Mouse (Mus musculus) forebrain, embryonic 11.5 days (tissue): ENCODE measurements at regions not wholly inside any gene's neighbourhood (a gene's known extent, or its start where the extent isn't known, plus 50 kb on each side); places are given as distances from the start of the nearest gene placed in this dataset.

Experiments used
- ATAC-seq: fragments of 200-750 bp; cut with Nextera tagmentation; replicated peaks from 2 replicates; pipeline ENCODE4 v1.8.0; 2017; ENCODE audit warnings: moderate TSS enrichment; ENCODE audit not compliant: low FRiP score
- DNase-seq: peaks from one replicate; pipeline ENCODE4 v3.0.0-alpha.2; 2017; ENCODE audit warnings: low spot score
- H3K27ac ChIP-seq: fragments of 300-500 bp; sonication (generic); 2 replicates; pipeline ENCODE4 v1.5.1; 2014; ENCODE audit warnings: low read depth, low read length
- H3K27me3 ChIP-seq: fragments of 300-500 bp; sonication (generic); 2 replicates; pipeline ENCODE4 v1.6.1; 2014; ENCODE audit warnings: mild to moderate bottlenecking, low read length, mixed read lengths; ENCODE audit not compliant: control insufficient read depth, insufficient read depth
- H3K36me3 ChIP-seq: fragments of 300-500 bp; sonication (generic); 2 replicates; pipeline ENCODE4 v1.6.1; 2014; ENCODE audit warnings: mild to moderate bottlenecking, low read length, moderate library complexity, mixed read lengths; ENCODE audit not compliant: control insufficient read depth, insufficient read depth
- H3K4me1 ChIP-seq: fragments of 300-500 bp; sonication (generic); replicated peaks from 2 replicates; pipeline ENCODE4 v1.6.1; 2014; ENCODE audit warnings: low read length, mixed read lengths; ENCODE audit not compliant: control insufficient read depth, insufficient read depth
- H3K4me2 ChIP-seq: fragments of 300-500 bp; sonication (generic); 2 replicates; pipeline ENCODE4 v1.6.1; 2014; ENCODE audit warnings: low read depth, mild to moderate bottlenecking, low read length, moderate library complexity, mixed read lengths; ENCODE audit not compliant: severe bottlenecking
- H3K4me3 ChIP-seq: fragments of 300-500 bp; sonication (generic); 2 replicates; pipeline ENCODE4 v1.5.1; 2014; ENCODE audit warnings: low read depth, low read length
- H3K9ac ChIP-seq: fragments of 300-500 bp; sonication (generic); 2 replicates; pipeline ENCODE4 v1.6.1; 2014; ENCODE audit warnings: low read length
- H3K9me3 ChIP-seq: fragments of 300-500 bp; sonication (generic); 2 replicates; pipeline ENCODE4 v1.6.1; 2016; ENCODE audit warnings: low read length, mixed read lengths; ENCODE audit not compliant: control insufficient read depth
- WGBS: fragments of 180-500 bp; shearing (Covaris S2); extraction: QIAGEN DNeasy Blood & Tissue Kit; methylation state at CpG from one replicate; pipeline ENCODE4 v1.1.7; 2014; 5-methylcytosine and 5-hydroxymethylcytosine counted together

DNA sequence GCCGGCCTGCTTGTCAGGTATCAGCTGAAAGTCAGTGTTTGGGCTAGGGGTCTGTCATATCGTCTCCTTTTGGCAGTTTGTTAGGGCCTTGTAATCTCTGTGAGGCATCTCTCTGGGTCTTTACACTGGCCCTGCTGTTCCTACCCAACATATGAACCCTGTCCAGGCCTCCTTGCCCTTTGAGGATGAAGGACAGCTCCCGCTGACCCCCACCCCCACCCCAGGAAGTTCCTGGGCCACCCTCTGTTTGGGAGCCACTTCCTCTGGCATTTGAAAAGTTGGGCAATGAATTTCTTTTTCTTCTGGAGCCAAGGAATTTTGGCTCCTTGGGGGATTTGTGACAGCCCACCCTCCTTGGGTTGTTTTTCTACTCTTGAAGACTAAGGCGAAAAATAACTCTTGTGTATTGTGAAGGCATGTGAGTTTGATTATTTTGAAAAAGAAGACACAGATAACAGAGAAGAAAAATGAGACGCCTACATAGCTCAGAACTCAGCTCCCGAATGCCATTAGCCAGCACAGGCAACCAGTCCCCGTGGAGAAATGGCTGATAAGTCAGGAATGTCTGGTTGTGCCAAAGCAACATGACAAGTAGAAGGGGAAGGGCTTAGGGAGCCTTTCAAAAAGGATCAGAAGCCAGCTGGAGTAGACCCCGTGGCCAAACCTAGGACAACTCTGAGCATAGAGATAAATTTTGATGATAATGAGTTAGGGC, 249.5 kb downstream of the Gm49356 start:
- WGBS, result 77% methylated on average over 8 of the region's 8 CpGs

DNA sequence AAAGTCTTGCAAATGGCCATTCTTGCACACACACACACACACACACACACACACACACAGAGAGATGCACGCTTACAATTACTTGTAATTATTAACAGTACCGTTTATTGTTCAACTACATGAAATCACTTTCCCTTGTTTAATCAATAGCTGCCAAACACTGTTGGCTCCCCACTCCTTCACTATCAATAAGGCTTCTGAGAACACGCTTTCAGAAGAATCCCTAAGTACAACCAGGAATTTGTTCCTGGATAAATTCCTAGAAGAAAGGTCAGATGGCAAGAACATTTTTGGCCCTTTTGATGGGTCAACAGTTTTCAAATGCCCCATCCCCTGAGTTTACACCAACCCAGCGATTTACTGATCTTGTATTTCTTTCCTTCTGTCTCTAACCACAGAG, 252.5 kb downstream of the Gm49356 start:
- H3K4me3 ChIP-seq, result no peak overlapping the region
- no peak overlapping the region for H3K27ac ChIP-seq
- WGBS, result 84% methylated on average over 4 of the region's 4 CpGs
- no peaks in the 10 kb centered on the region for H3K4me1 ChIP-seq
- H3K36me3 ChIP-seq, result no peaks in the 10 kb centered on the region
- no peak overlapping the region for H3K4me2 ChIP-seq
- ATAC-seq, result no peak
- H3K9me3 ChIP-seq, result no peaks in the 10 kb centered on the region
- H3K9ac ChIP-seq, result no peak overlapping the region
- no peak for DNase-seq
- H3K27me3 ChIP-seq, result no peaks in the 10 kb centered on the region

More for the DNA sequence above, 249.5 kb downstream of the Gm49356 start:
- Histone ChIP-seq H3K9me3 (no peaks in the 10 kb centered on the region; the same call in 1 of the 2 replicates), H3K27me3 (no peaks in the 10 kb centered on the region), H3K9ac (no peak overlapping the region), H3K4me1 (no peaks in the 10 kb centered on the region), H3K27ac (no peak overlapping the region), H3K4me3 (no peak overlapping the region), H3K4me2 (no peak overlapping the region), H3K36me3 (no peaks in the 10 kb centered on the region)
- no peak for DNase-seq
- no peak for ATAC-seq

DNA sequence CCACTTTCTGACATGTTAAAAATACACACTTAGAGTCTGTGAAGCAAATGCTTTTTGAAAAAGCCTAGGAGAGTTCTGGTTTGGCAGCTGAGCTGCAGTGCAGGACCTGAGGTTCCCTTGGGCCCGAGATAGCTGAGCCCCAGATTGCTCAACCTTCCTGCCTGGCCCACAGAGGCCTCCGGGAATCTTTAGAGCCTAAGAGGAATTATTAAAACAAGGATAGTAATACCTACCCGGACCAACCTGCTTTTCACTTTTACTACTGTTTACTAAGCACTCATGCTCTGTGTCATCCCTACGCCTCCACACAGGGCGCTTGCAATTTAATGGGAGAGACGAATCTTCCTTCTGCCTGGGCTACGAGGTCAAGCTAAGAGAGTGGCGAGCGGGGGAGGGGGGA, 253.4 kb downstream of the Gm49356 start:
- no peak overlapping the region for H3K27ac ChIP-seq
- ATAC-seq (no peak), DNase-seq (no peak)
- H3K4me1 ChIP-seq, result no peaks in the 10 kb centered on the region
- H3K4me2 ChIP-seq, result no peak overlapping the region
- no peaks in the 10 kb centered on the region for H3K36me3 ChIP-seq
- WGBS, result 82% methylated on average over 9 of the region's 9 CpGs
- no peak overlapping the region for H3K4me3 ChIP-seq
- no peak overlapping the region for H3K9ac ChIP-seq
- H3K9me3 ChIP-seq, result no peaks in the 10 kb centered on the region
- H3K27me3 ChIP-seq, result no peaks in the 10 kb centered on the region

DNA sequence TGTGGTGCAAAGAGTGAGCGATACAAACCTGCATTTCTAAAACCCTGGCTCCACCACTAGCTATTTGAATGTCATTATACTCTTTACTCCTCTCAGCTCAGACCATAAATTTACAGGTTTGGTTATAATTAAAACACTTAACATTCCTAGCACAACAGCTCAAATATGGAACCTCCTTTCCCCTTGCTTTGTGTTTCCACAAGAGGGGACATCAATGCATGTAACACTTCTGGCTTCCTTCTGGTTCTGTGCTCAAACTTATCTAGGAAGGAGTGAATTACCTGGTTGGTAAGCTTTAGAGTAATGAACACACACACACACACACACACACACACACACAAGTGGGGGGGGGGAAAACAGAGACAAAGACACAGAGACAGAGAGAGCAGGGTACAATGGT, 254.8 kb downstream of the Gm49356 start:
- WGBS, result 95% methylated on average over 1 of the region's 1 CpGs
- Histone ChIP-seq H3K4me1 (no peaks in the 10 kb centered on the region), H3K27me3 (no peaks in the 10 kb centered on the region), H3K36me3 (no peaks in the 10 kb centered on the region), H3K9ac (no peak overlapping the region), H3K4me2 (no peak overlapping the region), H3K9me3 (no peaks in the 10 kb centered on the region), H3K27ac (no peak overlapping the region), H3K4me3 (no peak overlapping the region)
- DNase-seq, result no peak
- no peak for ATAC-seq

DNA sequence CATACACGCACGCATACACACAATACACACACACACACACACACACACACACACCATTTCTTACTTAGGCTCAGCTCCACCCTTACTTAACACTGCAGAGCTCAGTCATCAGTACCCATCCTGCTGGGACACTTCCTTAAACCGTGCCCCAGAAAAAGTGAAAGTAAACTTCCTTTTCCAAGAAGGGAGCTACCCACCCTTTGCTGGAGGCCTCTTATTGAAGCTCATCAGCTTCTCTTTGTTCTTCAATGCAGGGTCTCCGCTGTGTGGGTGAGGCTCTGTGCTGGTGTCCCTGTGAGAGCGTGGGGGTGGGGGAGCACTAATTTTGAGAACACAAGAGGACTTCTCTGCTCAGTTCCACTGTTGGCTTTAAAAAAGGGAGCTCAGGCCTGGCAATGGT, 256.6 kb downstream of the Gm49356 start:
- H3K9ac ChIP-seq, result no peak overlapping the region
- WGBS, result 76% methylated on average over 5 of the region's 5 CpGs
- no peak for DNase-seq
- no peaks in the 10 kb centered on the region for H3K27me3 ChIP-seq
- no peaks in the 10 kb centered on the region for H3K9me3 ChIP-seq
- no peak overlapping the region for H3K27ac ChIP-seq
- H3K4me2 ChIP-seq, result no peak overlapping the region
- H3K4me3 ChIP-seq, result no peak overlapping the region
- no peaks in the 10 kb centered on the region for H3K36me3 ChIP-seq
- no peak for ATAC-seq
- no peaks in the 10 kb centered on the region for H3K4me1 ChIP-seq

DNA sequence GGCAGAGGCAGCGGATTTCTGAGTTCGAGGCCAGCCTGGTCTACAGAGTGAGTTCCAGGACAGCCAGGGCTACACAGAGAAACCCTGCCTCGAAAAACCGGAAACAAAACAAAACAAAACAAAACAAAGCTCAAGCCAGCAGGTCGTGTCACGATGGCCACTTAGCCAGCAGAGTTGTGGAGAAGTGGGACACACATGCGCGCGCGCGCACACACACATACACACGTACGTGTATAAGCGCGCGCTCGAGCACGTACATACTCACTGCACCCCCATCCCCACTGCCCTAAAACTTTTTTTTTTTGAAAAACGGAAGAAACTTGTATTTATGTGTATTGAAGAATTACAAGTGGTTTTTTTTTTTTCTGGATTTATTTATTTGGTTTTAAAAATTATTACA, 257.0 kb downstream of the Gm49356 start:
- no peak for ATAC-seq
- DNase-seq, result no peak
- 89% methylated on average over 19 of the region's 19 CpGs for WGBS
- Histone ChIP-seq H3K27ac (no peak overlapping the region), H3K36me3 (no peaks in the 10 kb centered on the region), H3K27me3 (no peaks in the 10 kb centered on the region), H3K9ac (no peak overlapping the region), H3K9me3 (no peaks in the 10 kb centered on the region), H3K4me1 (no peaks in the 10 kb centered on the region), H3K4me3 (no peak overlapping the region), H3K4me2 (no peak overlapping the region)

DNA sequence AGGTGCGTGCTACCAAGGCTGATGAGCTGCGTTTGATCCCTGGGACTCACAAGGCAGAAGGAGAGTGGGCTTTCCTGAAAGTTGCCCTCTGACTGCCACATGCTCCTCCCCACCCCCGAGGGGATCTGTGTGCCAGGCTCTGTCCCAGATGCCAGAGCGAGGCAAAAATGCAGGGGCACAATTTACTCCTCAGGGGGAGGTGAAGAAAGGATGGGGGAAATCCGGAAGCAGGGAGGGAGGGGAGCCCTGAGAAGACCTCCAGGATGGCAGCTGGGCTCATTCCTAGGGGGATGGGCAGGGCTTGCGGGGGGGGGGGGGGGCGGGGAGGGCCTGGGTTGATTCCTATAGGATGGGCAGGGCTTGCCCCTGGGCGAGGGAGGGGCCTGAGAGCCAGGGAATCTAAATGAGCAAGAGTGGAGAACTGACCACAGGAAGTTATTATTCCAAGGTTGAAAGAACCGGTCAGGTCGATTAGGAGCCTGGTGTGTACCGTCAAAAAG, 257.5 kb downstream of the Gm49356 start:
- H3K4me1 ChIP-seq, result no peaks in the 10 kb centered on the region
- WGBS, result 30% methylated on average over 10 of the region's 11 CpGs
- no peak overlapping the region for H3K4me3 ChIP-seq
- no peak overlapping the region for H3K9ac ChIP-seq
- DNase-seq, result no peak
- no peaks in the 10 kb centered on the region for H3K9me3 ChIP-seq
- no peaks in the 10 kb centered on the region for H3K36me3 ChIP-seq
- H3K27me3 ChIP-seq, result no peaks in the 10 kb centered on the region
- H3K4me2 ChIP-seq, result no peak overlapping the region
- ATAC-seq, result peak; percentile 49; the same call in 1 of the 2 replicates
- no peak overlapping the region for H3K27ac ChIP-seq

DNA sequence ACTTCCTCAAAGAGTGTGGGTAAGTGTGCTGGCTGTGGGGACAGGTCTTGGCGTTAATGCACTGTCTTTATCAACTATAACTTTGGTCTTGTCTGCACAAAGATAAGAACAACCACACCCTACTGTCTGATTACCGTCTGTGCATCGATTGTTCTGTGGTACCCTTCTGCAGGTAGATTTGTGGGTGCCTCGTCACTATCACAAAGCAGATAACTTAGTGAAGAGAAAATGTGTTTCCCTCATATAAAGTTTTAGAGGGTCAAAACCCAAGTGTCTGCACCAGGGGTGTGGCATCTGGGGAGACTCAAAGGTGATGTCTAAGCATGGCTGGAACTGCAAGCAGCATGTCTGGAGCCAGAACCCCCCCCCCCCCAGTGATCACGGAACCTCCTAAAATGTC, 259.4 kb downstream of the Gm49356 start:
- H3K36me3 ChIP-seq, result no peaks in the 10 kb centered on the region
- DNase-seq (no peak), ATAC-seq (no peak)
- no peak overlapping the region for H3K9ac ChIP-seq
- H3K9me3 ChIP-seq, result no peaks in the 10 kb centered on the region
- no peak overlapping the region for H3K27ac ChIP-seq
- H3K4me2 ChIP-seq, result no peak overlapping the region
- WGBS, result 95% methylated on average over 5 of the region's 5 CpGs
- H3K4me1 ChIP-seq, result peaks cover 2% of the 10 kb centered on the region; the same call in 1 of the 2 replicates
- no peaks in the 10 kb centered on the region for H3K27me3 ChIP-seq
- no peak overlapping the region for H3K4me3 ChIP-seq

DNA sequence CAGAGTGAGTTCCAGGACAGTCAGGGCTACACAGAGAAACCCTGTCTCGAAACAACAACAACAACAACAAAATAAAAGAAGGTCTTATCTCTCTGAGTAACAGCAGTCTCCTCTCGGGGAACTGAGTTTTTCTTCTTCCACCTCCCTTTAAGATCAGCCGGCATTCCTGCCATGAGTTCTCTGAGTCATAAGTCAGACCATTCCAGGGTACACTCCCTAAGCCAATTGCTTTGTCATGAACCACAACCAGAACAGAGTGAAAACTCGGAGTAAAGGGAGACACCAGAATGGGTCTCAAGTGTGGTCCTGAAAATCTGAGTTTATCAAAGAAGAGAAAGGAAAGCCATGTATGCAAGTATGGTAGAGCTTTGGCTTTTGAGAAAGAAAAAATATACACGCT, 262.4 kb downstream of the Gm49356 start:
- WGBS, result 92% methylated on average over 5 of the region's 5 CpGs
- Histone ChIP-seq H3K27me3 (no peaks in the 10 kb centered on the region), H3K9me3 (no peaks in the 10 kb centered on the region), H3K36me3 (no peaks in the 10 kb centered on the region), H3K4me2 (no peak overlapping the region), H3K9ac (no peak overlapping the region), H3K4me1 (peaks cover 18% of the 10 kb centered on the region; the same call in 1 of the 2 replicates), H3K27ac (no peak overlapping the region), H3K4me3 (no peak overlapping the region)
- peak; percentile 0 for DNase-seq
- ATAC-seq, result no peak
